Mouse (Mus musculus): Measurements from ENCODE around the gene Gm4881. TPM values are rescaled to one million over a fixed set of nuclear protein-coding genes. Genes with fewer than 3 reads are reported as not detected.
A peak's percentile ranks its signal among the peaks of the same experiment; 100 is the strongest.

Gene Gm4881
- polyA plus RNA-seq, 1 experiment from 2014 or later, result not detected

DNA sequence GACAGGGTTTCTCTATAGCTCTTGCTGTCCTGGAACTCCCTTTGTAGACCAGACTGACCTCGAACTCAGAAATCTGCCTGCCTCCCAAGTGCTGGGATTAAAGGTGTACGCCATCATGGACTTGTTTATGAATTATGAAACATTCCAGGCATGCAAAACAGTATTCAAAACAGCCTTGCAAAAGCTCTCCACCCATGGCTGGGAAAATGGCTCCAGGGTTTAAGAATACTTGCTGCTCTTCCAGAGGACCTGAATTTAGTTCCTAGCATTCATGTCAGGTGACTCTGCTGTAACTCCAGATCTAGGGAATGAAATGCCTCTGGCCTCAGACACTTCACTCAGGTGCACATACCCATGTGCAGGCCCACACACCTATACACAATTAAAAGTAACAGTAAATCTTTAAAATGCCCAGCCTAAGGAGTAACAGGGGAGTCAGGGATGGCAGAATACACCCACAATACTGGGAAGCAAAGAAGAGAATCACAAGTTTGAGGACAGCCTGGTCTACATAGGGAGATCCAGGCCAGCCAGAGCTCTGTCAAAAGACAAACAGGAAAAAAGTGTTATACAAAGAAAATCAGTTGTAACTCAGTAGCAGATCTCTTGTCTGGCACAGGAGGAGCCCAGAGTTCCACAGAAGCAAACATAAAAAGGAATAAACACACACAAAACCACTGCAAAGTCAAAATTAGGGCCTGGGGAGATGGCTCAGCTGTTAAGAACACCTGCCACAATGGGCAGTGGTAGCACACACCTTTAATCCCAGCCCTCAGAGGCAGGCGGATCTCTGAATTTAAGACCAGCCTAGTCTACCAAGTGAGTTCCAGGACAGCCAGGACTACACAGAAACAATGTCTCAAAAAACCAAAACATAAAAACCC, 52.8 kb downstream of the Gm4881 start:
- peaks cover 49% of the 10 kb centered on the region for H3K36me3 ChIP-seq
- no peaks in the 10 kb centered on the region for H3K27me3 ChIP-seq
- H3K4me3 ChIP-seq, result no peak overlapping the region
- H3K4me1 ChIP-seq, result peaks cover 31% of the 10 kb centered on the region
- ATAC-seq (ENCODE audit: borderline replicate concordance, extremely low read depth, low FRiP score, low TSS enrichment), result no peak
- WGBS, result 48% methylated on average over 3 of the region's 3 CpGs
- H3K4me2 ChIP-seq, result no peak overlapping the region
- H3K9ac ChIP-seq, result no peak overlapping the region; the same call in 1 of the 2 replicates
- H3K9me3 ChIP-seq, result no peaks in the 10 kb centered on the region
- peak overlapping the region; percentile 52 for H3K27ac ChIP-seq

DNA sequence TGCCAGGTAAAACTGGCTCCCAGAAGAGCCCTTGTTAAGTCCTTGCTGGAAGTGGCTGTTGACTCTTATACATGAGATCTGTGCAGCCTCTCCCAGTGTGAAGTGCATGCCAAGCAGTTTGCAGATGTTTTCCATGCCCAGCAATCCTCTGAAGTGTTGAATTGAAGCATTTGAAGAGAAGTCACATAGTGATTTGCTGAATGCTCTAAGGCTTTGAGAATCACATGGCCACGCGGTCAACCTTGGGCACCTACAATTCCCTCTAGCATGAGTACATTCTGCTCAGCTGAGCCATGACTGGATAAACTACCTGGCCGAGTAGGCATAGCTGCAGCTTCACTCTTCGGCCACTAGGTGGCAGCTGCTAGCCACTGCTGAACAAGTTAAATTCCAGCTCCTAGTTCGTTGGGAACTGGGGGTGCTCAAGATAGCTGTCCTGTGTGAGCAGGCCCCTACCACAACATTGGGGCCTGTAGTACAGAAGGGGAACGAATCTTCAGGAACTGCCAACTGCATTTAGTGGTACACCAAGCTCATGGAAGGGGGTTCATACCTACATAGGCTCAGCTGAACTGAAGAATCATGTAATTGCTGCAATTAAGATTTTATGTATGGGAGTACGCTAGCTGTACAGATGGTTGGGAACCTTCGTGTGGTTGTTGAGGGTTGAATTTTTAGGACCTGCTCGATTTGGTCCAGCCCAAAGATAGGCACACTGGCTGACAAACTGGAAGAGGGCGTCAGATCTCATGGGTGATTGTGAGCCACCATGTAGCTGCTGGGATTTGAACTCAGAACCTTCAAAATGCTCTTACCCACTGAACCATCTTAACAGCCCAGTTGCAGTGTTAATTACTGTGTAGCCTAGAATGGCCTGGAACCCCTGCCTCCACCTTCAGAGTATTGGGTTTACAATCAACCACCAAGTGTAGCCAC, 53.7 kb downstream of the Gm4881 start:
- Histone ChIP-seq H3K4me2 (no peak overlapping the region), H3K27ac (peak overlapping the region; percentile 52), H3K9me3 (no peaks in the 10 kb centered on the region), H3K36me3 (peaks cover 55% of the 10 kb centered on the region), H3K27me3 (no peaks in the 10 kb centered on the region), H3K4me1 (peaks cover 40% of the 10 kb centered on the region), H3K9ac (no peak overlapping the region), H3K4me3 (no peak overlapping the region)
- peak; percentile 76 for ATAC-seq (ENCODE audit: borderline replicate concordance, extremely low read depth, low FRiP score, low TSS enrichment)
- 30% methylated on average over 10 of the region's 10 CpGs for WGBS

DNA sequence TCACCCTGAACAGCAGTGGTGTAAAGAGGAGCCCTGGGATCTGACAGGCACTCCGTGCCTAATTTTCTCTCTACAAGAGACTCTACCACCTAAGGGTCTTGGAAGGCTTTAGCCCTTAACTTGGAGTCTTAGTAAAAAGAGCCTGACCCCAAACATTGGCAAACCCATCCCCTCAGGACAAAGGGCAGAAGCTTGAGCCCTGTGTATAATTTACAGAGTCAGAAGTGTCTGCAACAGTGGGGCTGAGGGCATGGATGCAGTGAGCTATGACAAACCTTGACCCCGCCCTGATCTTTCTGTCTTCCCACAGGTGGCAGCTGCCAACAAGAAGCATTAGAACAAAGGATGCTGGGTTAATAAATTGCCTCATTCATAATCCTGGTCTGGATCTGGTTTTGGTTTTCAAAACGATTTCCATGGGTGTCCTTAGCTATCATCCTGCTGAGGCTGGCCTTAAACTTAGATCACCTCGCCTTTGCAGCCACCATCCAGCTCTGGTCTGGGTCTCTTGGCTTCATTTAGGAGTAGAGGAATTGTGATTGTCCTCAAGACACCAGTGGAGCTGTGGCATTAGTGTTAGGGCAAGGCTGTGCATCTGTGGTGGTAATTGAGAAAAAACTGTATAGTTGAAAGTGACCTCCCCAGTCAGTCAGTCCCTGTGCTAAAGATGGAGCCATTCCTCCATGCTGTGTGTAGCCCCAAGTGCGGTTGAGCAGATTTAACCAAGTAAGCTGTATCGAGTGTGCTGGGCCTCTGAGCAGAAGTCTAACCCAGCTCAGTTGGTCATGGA, 54.7 kb downstream of the Gm4881 start:
- H3K36me3 ChIP-seq, result peaks cover 55% of the 10 kb centered on the region
- no peaks in the 10 kb centered on the region for H3K9me3 ChIP-seq
- no peak; the same call in 1 of the 2 replicates for ATAC-seq (ENCODE audit: borderline replicate concordance, extremely low read depth, low FRiP score, low TSS enrichment)
- no peaks in the 10 kb centered on the region for H3K27me3 ChIP-seq
- H3K4me3 ChIP-seq, result no peak overlapping the region
- H3K9ac ChIP-seq, result no peak overlapping the region
- H3K27ac ChIP-seq, result peak overlapping the region; percentile 52
- no peak overlapping the region for H3K4me2 ChIP-seq
- peaks cover 42% of the 10 kb centered on the region for H3K4me1 ChIP-seq
- 69% methylated on average over 6 of the region's 6 CpGs for WGBS

GRCm38 (mm10) chr7:24887096-24887495, 57.2 kb downstream of the Gm4881 start:
- peak overlapping the region; percentile 79 for H3K4me2 ChIP-seq
- no peaks in the 10 kb centered on the region for H3K9me3 ChIP-seq
- 63% methylated on average over 4 of the region's 4 CpGs for WGBS
- H3K4me3 ChIP-seq, result peak overlapping the region; percentile 99; the same call in 1 of the 2 replicates
- no peak overlapping the region for H3K27ac ChIP-seq
- peaks cover 42% of the 10 kb centered on the region for H3K4me1 ChIP-seq
- H3K9ac ChIP-seq, result peak overlapping the region; percentile 100
- H3K27me3 ChIP-seq, result no peaks in the 10 kb centered on the region
- H3K36me3 ChIP-seq, result peaks cover 55% of the 10 kb centered on the region
- no peak for ATAC-seq (ENCODE audit: borderline replicate concordance, extremely low read depth, low FRiP score, low TSS enrichment)

GRCm38 (mm10) chr7:24886308-24886633, 58.0 kb downstream of the Gm4881 start:
- peaks cover 52% of the 10 kb centered on the region for H3K36me3 ChIP-seq
- 35% methylated on average over 4 of the region's 4 CpGs for WGBS

DNA sequence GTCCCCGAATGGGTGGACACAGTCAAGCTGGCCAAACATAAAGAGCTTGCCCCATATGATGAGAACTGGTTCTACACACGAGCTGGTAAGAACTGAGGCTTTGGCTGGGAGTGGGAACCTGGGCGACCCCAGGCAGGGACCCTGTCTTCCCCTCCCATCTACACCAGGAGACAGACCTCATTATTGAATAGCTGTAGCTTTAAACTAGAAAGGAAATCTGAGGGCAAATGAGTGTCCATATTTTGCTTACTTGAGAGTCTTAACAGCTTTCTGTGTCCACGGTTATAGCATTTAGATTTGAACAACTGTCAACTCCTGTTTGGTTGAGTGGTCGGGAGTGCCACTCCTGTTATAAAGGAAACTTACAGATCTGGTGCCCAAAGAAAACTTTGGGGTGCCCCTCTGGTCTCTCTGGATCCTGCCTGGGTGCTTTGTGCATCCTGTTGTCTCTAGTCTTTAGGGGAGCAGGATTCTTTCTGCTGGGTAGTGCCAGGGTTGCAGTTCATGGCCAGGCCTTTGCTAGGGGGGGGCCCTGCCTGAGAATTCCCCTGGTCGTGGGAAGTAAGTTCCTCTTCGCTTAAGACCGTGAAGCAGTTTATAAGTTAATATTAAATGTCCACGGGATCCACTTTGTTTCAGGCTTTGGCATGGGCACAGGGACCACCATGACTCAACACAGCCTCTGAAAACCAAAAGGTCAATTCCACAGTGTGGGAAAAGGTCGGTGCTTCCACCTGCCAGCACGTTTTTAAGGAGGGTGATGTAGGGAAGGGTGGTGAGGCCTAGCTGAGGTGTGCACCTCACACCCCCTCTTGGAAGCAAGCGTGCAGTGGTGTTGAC, 58.6 kb downstream of the Gm4881 start:
- Histone ChIP-seq H3K9me3 (no peaks in the 10 kb centered on the region), H3K27me3 (no peaks in the 10 kb centered on the region), H3K27ac (peak overlapping the region; percentile 93; the same call in 1 of the 2 replicates), H3K36me3 (peaks cover 46% of the 10 kb centered on the region), H3K4me2 (peak overlapping the region; percentile 79), H3K4me1 (peaks cover 40% of the 10 kb centered on the region), H3K4me3 (peak overlapping the region; percentile 99), H3K9ac (peak overlapping the region; percentile 100)
- ATAC-seq (ENCODE audit: borderline replicate concordance, extremely low read depth, low FRiP score, low TSS enrichment), result no peak
- 22% methylated on average over 12 of the region's 12 CpGs for WGBS

More at GRCm38 (mm10) chr7:24886308-24886633, 58.0 kb downstream of the Gm4881 start:
- peak overlapping the region; percentile 26; the same call in 1 of the 2 replicates for H3K27ac ChIP-seq
- no peaks in the 10 kb centered on the region for H3K9me3 ChIP-seq
- peak overlapping the region; percentile 99 for H3K4me3 ChIP-seq
- H3K9ac ChIP-seq, result peak overlapping the region; percentile 100
- no peaks in the 10 kb centered on the region for H3K27me3 ChIP-seq
- H3K4me1 ChIP-seq, result peaks cover 42% of the 10 kb centered on the region
- ATAC-seq (ENCODE audit: borderline replicate concordance, extremely low read depth, low FRiP score, low TSS enrichment), result no peak
- H3K4me2 ChIP-seq, result peak overlapping the region; percentile 79

- under 1% methylated on average over 47 of the region's 47 CpGs for WGBS
- H3K27me3 ChIP-seq, result no peaks in the 10 kb centered on the region
- peaks cover 37% of the 10 kb centered on the region for H3K4me1 ChIP-seq
- H3K4me2 ChIP-seq, result peak overlapping the region; percentile 79
- no peaks in the 10 kb centered on the region for H3K9me3 ChIP-seq
- H3K9ac ChIP-seq, result peak overlapping the region; percentile 100
- peak; percentile 5; the same call in 1 of the 2 replicates for ATAC-seq (ENCODE audit: borderline replicate concordance, extremely low read depth, low FRiP score, low TSS enrichment)
- peak overlapping the region; percentile 93 for H3K27ac ChIP-seq
- H3K36me3 ChIP-seq, result peaks cover 39% of the 10 kb centered on the region
- H3K4me3 ChIP-seq, result peak overlapping the region; percentile 99
Observed at GRCm38 (mm10) chr7:24884693-24885291, 59.5 kb downstream of the Gm4881 start.

GRCm38 (mm10) chr7:24883896-24884692, 60.2 kb downstream of the Gm4881 start, which contains the start of gene Rps19:
Gene Rps19, plus strand, starts transcription at chr7:24884371.
- ATAC-seq (ENCODE audit: borderline replicate concordance, extremely low read depth, low FRiP score, low TSS enrichment), result peak; percentile 95
- peak within 1 kb of the TSS; percentile 79 for H3K4me2 ChIP-seq
- under 1% methylated on average over 57 of the region's 57 CpGs for WGBS
- peak within 1 kb of the TSS; percentile 93 for H3K27ac ChIP-seq
- H3K9ac ChIP-seq, result peak within 1 kb of the TSS; percentile 100
- H3K4me3 ChIP-seq, result peak within 1 kb of the TSS; percentile 99
- H3K4me1 ChIP-seq, result peaks cover 30% of the 10 kb centered on the region
- H3K36me3 ChIP-seq, result peaks cover 32% of the 10 kb centered on the region
- no peaks in the 10 kb centered on the region for H3K27me3 ChIP-seq
- no peaks in the 10 kb centered on the region for H3K9me3 ChIP-seq

GRCm38 (mm10) chr7:24882416-24883199, 61.7 kb downstream of the Gm4881 start:
- Histone ChIP-seq H3K9me3 (no peaks in the 10 kb centered on the region), H3K4me2 (no peak overlapping the region), H3K27me3 (no peaks in the 10 kb centered on the region), H3K27ac (no peak overlapping the region), H3K4me3 (no peak overlapping the region), H3K4me1 (peaks cover 22% of the 10 kb centered on the region), H3K36me3 (peaks cover 17% of the 10 kb centered on the region), H3K9ac (no peak overlapping the region)
- no peak for ATAC-seq (ENCODE audit: borderline replicate concordance, extremely low read depth, low FRiP score, low TSS enrichment)
- 86% methylated on average over 9 of the region's 9 CpGs for WGBS

All from lung, embryonic 15.5 days (tissue).